Mouse (Mus musculus): ENCODE measurements around the gene Clstn2. TPM values are rescaled to one million over a fixed set of nuclear protein-coding genes. Genes with fewer than 3 reads are reported as not detected.

The Clstn2 gene
- total and polyA plus RNA-seq, 3 experiments = not detected

- H3K4me3 ChIP-seq (ENCODE audit: control insufficient read depth in 1 of 2, insufficient read depth in 1 of 2, low read depth in 2 of 2, low read length in 2 of 2) = no peak overlapping the region
- H3K4me1 ChIP-seq (ENCODE audit: control insufficient read depth in 1 of 2, insufficient read depth in 2 of 2, low read length in 2 of 2) = no peaks in the 10 kb centered on the region
- H3K9me3 ChIP-seq (replicated peaks; ENCODE audit: insufficient read depth, low read length) = no peaks in the 10 kb centered on the region
- H3K9ac ChIP-seq (ENCODE audit: control insufficient read depth, low read depth, low read length, poor library complexity, severe bottlenecking) = no peak overlapping the region
- no peak for TF ChIP-seq MAFK (IDR thresholded peaks at IDR 0.05; ENCODE audit: borderline replicate concordance, low read depth, low read length)
- no peak for TF ChIP-seq MXI1 (IDR thresholded peaks at IDR 0.05; ENCODE audit: low read depth, low read length)
- no peak for TF ChIP-seq BHLHE40 (IDR thresholded peaks at IDR 0.05; ENCODE audit: borderline replicate concordance, low read depth, low read length)
- no peak for TF ChIP-seq RAD21 (IDR thresholded peaks at IDR 0.05; ENCODE audit: low read depth, low read length)
- no peaks in the 10 kb centered on the region for H3K79me2 ChIP-seq (ENCODE audit: control insufficient read depth, insufficient read depth, low read length, poor library complexity)
- DNase-seq (ENCODE audit: low read depth, low spot score) = no peak
- no peaks in the 10 kb centered on the region for H3K27me3 ChIP-seq (ENCODE audit: control insufficient read depth in 1 of 2, insufficient read depth in 2 of 2, low read length in 2 of 2)
- no peak overlapping the region for H3K27ac ChIP-seq (ENCODE audit: control insufficient read depth, low read depth, low read length)
- no peaks in the 10 kb centered on the region for H3K36me3 ChIP-seq (ENCODE audit: control insufficient read depth in 1 of 2, insufficient read depth in 2 of 2, low read length in 2 of 2)
Observed at GRCm38 (mm10) chr9:97476961-97477360, 556.0 kb downstream of the Clstn2 start.

- no peak overlapping the region for H3K27ac ChIP-seq (ENCODE audit: control insufficient read depth, low read depth, low read length)
- no peak for DNase-seq (ENCODE audit: low read depth, low spot score)
- no peak overlapping the region for H3K9ac ChIP-seq (ENCODE audit: control insufficient read depth, low read depth, low read length, poor library complexity, severe bottlenecking)
- no peaks in the 10 kb centered on the region for H3K36me3 ChIP-seq (ENCODE audit: control insufficient read depth in 1 of 2, insufficient read depth in 2 of 2, low read length in 2 of 2)
- no peak for TF ChIP-seq GABPA (IDR thresholded peaks at IDR 0.05; ENCODE audit: low read depth, low read length)
- TF ChIP-seq E2F4 (IDR thresholded peaks at IDR 0.05; ENCODE audit: borderline replicate concordance, low read depth, low read length) = no peak
- no peak for TF ChIP-seq USF1 (IDR thresholded peaks at IDR 0.05; ENCODE audit: low read depth, low read length)
- no peak for TF ChIP-seq SIN3A (IDR thresholded peaks at IDR 0.05; ENCODE audit: low read length)
- no peak for TF ChIP-seq RAD21 (IDR thresholded peaks at IDR 0.05; ENCODE audit: low read depth, low read length)
- no peak for TF ChIP-seq TCF12 (IDR thresholded peaks at IDR 0.05; ENCODE audit: low read depth, low read length)
- no peak for TF ChIP-seq POLR2AphosphoS2 (IDR thresholded peaks at IDR 0.05; ENCODE audit: low read length)
- no peak for TF ChIP-seq MAFK (IDR thresholded peaks at IDR 0.05; ENCODE audit: borderline replicate concordance, low read depth, low read length)
- TF ChIP-seq MXI1 (IDR thresholded peaks at IDR 0.05; ENCODE audit: low read depth, low read length) = no peak
- TF ChIP-seq JUND (IDR thresholded peaks at IDR 0.05; ENCODE audit: low read depth, low read length) = no peak
- no peak for TF ChIP-seq NRF1 (IDR thresholded peaks at IDR 0.05; ENCODE audit: insufficient read depth, low read depth, low read length, poor library complexity, severe bottlenecking)
- no peak for TF ChIP-seq POLR2AphosphoS5 (IDR thresholded peaks at IDR 0.05; ENCODE audit: borderline replicate concordance, low read depth, low read length)
- TF ChIP-seq BHLHE40 (IDR thresholded peaks at IDR 0.05; ENCODE audit: borderline replicate concordance, low read depth, low read length) = no peak
- no peak for TF ChIP-seq POLR2A (IDR thresholded peaks at IDR 0.05; ENCODE audit: control insufficient read depth in 1 of 2, insufficient read depth in 1 of 2, low read depth in 1 of 2, low read length in 2 of 2, poor library complexity in 1 of 2)
- TF ChIP-seq TBP (IDR thresholded peaks at IDR 0.05; ENCODE audit: low read depth, low read length) = no peak
- no peak for TF ChIP-seq NELFE (IDR thresholded peaks at IDR 0.05; ENCODE audit: low read depth, low read length)
- TF ChIP-seq ETS1 (IDR thresholded peaks at IDR 0.05; ENCODE audit: low read depth, low read length) = no peak
- no peak for TF ChIP-seq MYB (IDR thresholded peaks at IDR 0.05; ENCODE audit: low read depth, low read length)
- no peaks in the 10 kb centered on the region for H3K4me1 ChIP-seq (ENCODE audit: control insufficient read depth in 1 of 2, insufficient read depth in 2 of 2, low read length in 2 of 2)
- H3K4me3 ChIP-seq (ENCODE audit: control insufficient read depth in 1 of 2, insufficient read depth in 1 of 2, low read depth in 2 of 2, low read length in 2 of 2) = no peak overlapping the region
- no peaks in the 10 kb centered on the region for H3K79me2 ChIP-seq (ENCODE audit: control insufficient read depth, insufficient read depth, low read length, poor library complexity)
- no peaks in the 10 kb centered on the region for H3K9me3 ChIP-seq (replicated peaks; ENCODE audit: insufficient read depth, low read length)
- H3K27me3 ChIP-seq (ENCODE audit: control insufficient read depth in 1 of 2, insufficient read depth in 2 of 2, low read length in 2 of 2) = no peaks in the 10 kb centered on the region
Observed at GRCm38 (mm10) chr9:97476456-97476855, 556.5 kb downstream of the Clstn2 start.
